Mouse (Mus musculus) megakaryocyte, embryonic 14.5 days (primary cell): ENCODE results near the gene Grap.

Experiments used
- FLI1 ChIP-seq: IDR thresholded peaks from 2 replicates; pipeline ENCODE4 v1.6.1; 2012; ENCODE audit warnings: low read length, inconsistent platforms, mixed read lengths
- GATA1 ChIP-seq: IDR thresholded peaks from 3 replicates; pipeline ENCODE4 v1.6.1; 2012; ENCODE audit warnings: mixed read lengths, low read length, inconsistent platforms, borderline replicate concordance

DNA sequence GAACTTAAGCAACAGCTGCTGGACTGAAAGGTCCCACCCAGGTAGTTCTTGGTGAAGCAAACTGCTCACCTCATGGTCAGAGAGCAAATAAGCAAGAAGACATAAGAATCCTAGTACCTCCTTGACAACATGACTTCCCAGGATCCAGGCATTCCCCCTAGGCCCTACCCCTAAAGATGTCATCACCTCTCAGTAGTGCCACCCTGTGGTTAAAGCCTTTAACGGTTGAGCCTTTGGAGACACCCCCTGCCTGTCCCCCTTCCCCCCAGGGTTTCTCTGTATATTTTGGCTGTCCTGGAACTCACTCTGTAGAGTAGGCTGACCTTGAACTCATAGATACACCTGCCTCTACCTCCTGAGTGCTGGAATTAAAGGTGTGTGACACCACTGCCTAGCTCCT is 15.7 kb upstream of the Grap start:
- TF ChIP-seq GATA1 (no peak), FLI1 (no peak)
